Mouse (Mus musculus) liver, adult 2 months (tissue): ENCODE measurements around the gene Tle6.

Experiments used
- CTCF ChIP-seq: fragments of 200-500 bp; IDR thresholded peaks from 2 replicates; pipeline ENCODE4 v1.5.1; 2011; ENCODE audit warnings: low read depth, low read length, control low read depth
- POLR2A ChIP-seq: fragments of 200-500 bp; IDR thresholded peaks from 2 replicates; pipeline ENCODE4 v1.6.1; 2011; ENCODE audit warnings: low read length, control low read depth; ENCODE audit not compliant: insufficient read depth; ENCODE audit errors: extremely low read depth

GRCm38 (mm10) chr10:81572133-81572671, 28.7 kb downstream of the Tle6 start:
- TF ChIP-seq CTCF = no peak
- TF ChIP-seq POLR2A = no peak
